Mouse (Mus musculus) retina, postnatal 7 days (tissue): ENCODE results near the gene Svs5.
"Not testable (repeated sequence)": the region's sequence is repeated elsewhere in the genome, so short reads cannot be mapped to it uniquely, and the experiment has no call there.

ENCODE experiments used
- DNase-seq: peaks from one replicate; pipeline ENCODE4 v3.0.0-alpha.2; 2012; ENCODE audit warnings: low read depth, low spot score

Svs5 gene

GRCm38 (mm10) chr2:164332440-164332839 is at the start of gene Svs5:
Svs5 (plus strand) TSS chr2:164332740.
- not testable (repeated sequence) for DNase-seq

DNA sequence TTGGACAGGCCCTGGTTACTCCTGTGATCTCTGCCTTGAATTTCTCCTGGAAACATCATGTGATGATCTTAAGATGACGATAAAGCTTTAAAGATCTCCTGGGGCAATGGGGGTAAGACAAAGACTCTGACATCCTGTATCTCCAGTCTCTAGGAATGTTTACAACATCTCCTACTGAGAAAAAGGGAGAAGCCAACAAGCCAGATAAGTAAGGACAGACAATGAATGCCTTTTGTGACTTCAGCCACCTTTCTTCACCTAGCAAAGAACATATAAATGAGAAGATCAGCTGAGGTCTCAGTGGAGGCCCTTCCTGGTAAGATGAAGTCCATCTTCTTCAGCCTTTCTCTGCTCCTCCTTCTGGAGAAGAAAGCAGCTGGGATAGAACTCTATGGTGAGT is 43.6 kb upstream of the Svs5 start, which contains the start of gene Svs3a:
Gene Svs3a, plus strand, starts transcription at position 301 of the 400 bp plus-strand sequence.
- not testable (repeated sequence) for DNase-seq

- no peak for DNase-seq
These were observed 19.9 kb upstream of the Svs5 start for GRCm38 (mm10) chr2:164312599-164312998.

GRCm38 (mm10) chr2:164315460-164315859 is 17.1 kb upstream of the Svs5 start:
- DNase-seq: not testable (repeated sequence)

GRCm38 (mm10) chr2:164316451-164316850 is 16.1 kb upstream of the Svs5 start, which contains the start of gene Svs6:
Svs6 (plus strand) TSS chr2:164316751.
- DNase-seq: not testable (repeated sequence)

DNA sequence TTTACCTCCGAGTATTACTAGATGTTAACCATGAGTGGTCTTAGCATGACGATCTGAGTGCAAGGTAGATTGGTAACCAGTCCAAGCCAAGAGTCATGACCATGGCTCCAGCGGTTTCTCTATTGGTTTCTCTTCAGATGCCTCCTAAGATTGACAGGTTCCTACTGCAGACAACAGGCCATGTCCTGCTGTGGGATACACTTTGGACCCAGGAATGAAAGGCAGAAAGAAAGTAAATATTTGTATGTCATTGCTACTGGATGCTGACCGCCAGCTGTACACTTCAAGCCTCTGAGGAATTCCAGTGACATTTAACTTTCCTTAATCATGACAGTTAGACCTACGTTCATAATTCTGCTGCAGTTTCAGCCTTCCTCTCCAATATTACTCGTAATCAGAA is 11.6 kb upstream of the Svs5 start:
- no peak for DNase-seq

GRCm38 (mm10) chr2:164343732-164344131 is 11.2 kb downstream of the Svs5 start:
- not testable (repeated sequence) for DNase-seq

DNA sequence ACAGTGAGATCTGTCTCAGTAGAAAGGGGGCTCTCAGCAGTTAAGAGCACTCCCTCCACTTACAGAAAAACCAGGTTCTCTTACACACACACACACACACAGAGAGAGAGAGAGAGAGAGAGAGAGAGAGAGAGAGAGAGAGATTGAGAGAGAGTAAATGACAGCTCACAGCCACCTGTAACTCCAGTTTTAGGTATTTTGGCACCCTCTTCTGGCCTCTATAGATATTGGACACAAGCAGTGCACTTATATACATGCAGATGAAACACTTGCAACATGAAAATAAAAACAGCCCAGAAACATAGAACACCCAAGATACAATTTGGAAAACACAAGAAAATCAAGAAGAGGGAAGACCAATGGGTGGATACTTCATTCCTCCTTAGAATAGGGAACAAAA is 15.2 kb downstream of the Svs5 start:
- not testable (repeated sequence) for DNase-seq

- peak; percentile 11 for DNase-seq
These were observed 16.4 kb downstream of the Svs5 start for GRCm38 (mm10) chr2:164348980-164349379.

- DNase-seq: no peak
These were observed 20.2 kb downstream of the Svs5 start for GRCm38 (mm10) chr2:164352697-164353096.

- no peak for DNase-seq
These were observed 20.8 kb downstream of the Svs5 start for GRCm38 (mm10) chr2:164353356-164353755.

DNA sequence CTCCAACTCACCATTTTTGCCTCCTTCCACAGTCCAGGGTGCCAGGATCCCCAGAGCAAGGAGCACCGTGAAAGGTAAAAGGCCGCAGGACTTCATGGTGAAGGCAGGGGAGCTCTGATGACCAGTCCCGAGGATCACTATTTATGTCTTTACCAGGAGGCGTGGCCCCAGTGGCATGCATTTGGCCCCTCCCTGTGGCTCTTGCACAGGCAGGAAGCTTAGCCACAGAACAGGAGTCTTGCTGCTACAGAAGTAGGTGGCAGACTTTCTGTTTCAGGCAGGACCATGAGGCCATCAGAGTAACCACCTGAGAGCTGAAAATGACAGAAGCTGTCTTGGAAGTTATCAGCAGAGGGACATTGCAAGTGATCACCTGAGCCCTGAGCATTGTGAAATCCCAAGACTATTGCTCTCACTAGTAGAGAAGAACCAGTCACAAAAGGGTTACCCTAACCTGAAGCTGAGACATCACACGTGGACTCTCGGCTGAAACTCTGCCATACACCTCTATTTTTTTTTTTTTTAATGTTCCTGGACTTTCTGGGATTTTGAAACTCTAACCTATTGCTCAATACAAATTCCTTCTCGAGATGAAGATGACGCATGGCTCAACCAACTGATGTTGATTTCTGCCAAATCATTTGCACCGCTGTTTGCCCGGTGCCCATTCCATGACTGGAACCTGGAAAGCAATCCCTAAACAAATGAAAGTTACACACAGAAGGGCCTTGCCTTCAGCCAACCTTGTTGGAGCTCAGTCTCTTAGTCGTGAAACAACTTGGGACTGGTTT is 23.8 kb downstream of the Svs5 start:
- DNase-seq: no peak

DNA sequence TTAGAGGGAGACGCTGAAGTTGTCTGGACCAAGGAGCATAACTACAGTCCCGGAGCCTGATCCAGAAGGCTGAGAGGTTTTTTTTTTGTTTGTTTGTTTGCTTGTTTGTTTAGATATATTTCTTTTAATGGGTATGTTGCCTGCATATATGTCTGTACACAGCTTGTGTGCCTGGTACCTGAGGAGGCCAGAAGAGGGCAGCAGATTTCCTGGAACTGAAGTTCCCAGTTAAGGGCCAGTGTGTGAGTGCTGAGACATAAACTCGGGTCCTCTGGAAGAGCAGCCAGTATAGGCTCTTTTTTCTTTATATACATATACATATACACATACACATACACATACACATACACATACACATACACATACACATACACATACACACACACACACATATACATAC is 25.8 kb downstream of the Svs5 start:
- DNase-seq: no peak

DNA sequence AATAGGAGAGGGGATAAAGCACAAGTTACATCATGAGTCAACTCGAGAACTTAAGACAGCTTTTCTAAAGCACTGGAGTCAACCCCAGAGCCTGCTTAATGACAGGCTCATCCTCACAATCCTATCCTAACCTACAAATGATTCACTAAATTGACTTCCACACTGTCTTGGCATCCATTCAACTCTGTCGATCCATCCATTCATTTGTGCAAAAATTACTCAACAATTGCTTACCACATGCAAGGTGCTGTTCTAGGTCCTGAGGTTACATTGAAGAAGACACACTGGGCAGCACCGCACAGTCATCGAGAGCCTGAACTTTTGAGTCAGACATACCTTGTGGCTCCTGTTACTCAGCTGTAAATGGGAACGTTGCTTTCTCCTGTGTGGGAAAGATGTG is 26.5 kb downstream of the Svs5 start:
- DNase-seq: no peak

DNA sequence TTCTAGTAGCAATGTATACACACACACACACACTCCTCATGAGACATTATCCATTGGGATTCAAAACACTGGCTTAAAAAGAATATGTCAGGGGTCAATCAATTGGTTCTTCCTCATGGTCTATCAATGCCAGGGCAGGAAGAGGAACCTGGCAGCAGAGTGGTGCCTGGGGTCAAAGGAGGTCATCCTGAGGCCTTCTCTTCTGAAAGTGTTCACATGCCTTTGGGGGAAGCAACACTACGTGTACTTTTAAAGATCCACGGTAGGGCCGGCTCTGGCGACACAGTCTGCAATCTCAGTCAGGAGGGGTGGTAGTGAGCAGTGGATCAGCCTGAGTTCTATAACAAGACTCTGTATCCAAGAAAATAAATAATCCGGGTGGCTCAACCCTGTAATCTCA is 27.1 kb downstream of the Svs5 start:
- DNase-seq: no peak

DNA sequence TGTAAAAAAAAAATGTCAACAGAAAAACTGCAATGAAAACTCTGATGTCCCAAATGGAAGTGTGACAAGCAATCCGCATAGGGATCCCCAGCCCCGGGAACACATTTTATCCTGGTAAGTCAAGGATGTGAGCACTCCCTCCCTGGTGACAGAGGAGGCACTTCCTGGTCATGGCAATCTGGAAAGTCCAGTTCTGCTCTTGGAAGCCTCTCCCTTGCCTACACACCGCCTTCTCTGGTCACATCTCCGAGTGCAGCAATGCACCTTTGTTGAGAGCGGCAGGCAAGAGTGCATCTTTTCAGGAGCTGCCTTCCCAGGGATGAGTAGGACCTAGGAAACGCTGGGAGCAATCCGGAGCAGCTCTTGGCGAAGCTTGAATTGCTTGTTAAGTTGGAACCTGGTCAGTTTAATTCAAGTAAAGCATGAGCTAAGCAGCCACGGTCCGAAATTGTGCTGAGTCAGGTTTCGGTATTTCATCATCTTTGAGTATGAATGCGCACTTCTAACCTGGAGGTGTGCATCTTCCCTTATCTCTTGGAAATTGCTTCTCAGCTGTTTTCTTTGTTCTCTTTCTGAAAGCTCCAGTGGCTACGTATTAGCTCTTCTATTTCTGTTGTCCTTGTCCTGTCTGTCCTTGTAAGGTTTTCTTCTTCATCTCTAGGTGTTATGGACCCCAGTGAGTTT is 28.6 kb downstream of the Svs5 start:
- no peak for DNase-seq

DNA sequence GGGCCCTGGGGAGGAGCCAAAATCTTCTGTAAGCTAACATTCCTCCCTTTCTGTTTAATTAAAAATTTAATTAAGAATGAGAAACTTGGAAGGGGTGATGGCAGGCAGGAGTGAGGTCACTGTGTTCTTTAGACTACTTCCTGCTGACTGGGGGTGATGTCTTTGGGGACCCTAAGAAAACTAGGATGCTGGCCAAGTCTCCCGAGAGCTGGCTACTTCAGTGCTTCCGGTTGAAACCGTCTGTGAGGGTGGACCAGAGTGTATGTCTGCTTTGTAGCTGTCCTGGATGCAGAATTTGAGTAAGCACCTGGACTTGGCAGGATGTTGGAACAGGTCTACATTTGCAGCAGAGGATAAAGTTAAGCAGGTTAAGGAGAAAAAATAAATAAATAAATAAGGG is 34.4 kb downstream of the Svs5 start:
- DNase-seq: no peak

GRCm38 (mm10) chr2:164368620-164369105 is 36.1 kb downstream of the Svs5 start:
- no peak for DNase-seq

- DNase-seq: no peak
These were observed 38.8 kb downstream of the Svs5 start for GRCm38 (mm10) chr2:164371371-164371770.

DNA sequence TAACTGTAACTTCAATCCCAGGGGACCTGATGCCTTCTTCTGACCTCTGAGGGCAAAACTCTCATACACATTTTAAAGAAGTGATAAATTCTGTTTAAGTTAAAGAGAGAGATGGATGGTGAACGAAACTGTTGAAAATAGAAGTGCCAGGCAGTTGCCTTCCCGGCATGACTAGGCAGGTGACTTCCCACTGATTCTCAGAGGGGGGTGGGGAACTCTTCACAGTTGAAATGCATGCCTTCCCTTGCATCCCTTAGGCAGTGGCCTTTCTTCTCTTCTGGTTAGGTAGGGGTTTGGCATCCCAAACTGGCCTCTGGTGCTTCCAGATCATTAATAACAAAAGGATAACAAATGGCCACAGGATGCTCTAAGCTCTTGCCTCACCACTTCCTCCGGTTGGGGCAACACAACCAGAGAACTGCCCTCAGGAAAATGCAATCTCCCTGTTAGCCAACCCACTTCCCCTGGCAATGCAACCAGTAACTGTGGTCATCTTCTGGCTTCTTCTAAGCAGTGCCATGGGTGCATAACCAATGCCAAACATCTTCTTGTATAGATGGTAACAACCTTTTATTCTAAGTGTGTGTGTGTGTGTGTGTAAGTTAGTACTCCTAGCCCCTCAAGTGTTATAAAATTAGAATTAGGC is 40.0 kb downstream of the Svs5 start:
- no peak for DNase-seq

DNA sequence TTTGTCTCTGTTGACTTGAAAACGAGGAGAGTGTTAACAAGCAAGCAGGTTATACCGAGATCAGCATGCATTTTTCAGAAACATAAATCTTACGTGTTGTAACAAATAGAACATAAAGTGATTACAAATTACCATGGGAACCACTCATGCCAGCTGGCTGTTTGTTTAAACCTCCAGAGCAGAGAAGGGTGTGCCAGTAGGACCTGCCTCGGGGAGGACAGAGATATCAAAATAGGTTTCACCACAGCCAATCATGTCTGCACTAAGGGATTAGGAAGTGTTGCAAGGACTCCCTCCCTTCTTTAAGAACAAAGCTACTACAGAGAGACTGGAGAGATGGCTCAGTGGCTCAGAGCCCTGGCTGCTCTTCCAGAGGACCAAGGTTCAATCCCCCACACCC is 40.6 kb downstream of the Svs5 start:
- DNase-seq: no peak
